Mouse (Mus musculus): Measurements from ENCODE around the gene Zfpl1. TPM values are rescaled to one million over a fixed set of nuclear protein-coding genes. Genes with fewer than 3 reads are reported as not detected.
"Not testable (repeated sequence)": the region's sequence is repeated elsewhere in the genome, so short reads cannot be mapped to it uniquely, and the experiment has no call there.

Gene Zfpl1
- total RNA-seq, 2 experiments from 2014 or later: 24.4 to 26.3 TPM

DNA sequence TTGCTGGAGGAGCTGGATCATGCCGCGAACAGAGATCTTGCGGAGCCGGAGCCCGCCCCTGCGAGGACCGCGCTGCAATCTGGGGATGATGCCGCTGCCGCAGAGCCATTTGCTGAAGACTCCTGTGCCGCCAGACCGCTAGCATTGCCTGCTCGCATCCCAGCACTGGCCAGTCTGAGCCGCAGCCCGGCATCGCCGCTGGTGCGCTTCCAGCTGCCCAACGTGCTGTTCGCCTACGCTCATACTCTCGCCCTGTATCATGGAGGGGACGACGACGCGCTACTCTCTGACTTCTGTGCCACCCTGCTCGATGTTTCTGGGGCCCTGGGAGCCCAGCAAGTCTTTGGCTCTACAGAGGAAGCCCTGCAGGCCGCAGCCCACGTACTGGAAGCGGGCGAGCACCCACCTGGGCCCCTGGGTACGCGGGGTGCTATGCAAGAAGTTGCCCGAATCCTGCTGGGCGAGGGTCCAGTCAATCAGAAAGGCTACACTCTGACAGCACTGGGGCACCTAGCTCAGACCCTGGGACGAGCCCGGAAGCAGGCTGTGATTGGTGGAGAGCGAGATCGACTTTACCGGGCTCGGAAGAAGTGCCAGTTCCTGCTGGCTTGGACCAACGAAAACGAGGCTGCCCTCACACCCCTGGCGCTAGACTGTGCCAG, 23.0 kb downstream of the Zfpl1 start:
- intact Hi-C loops (cut with DNase I): loop anchor here (2.0 kb wide), 1 partner anchor 15 kb away; the partner anchor contains the start of gene Vps51
- DNase-seq: peak; percentile 46 to 56

DNA sequence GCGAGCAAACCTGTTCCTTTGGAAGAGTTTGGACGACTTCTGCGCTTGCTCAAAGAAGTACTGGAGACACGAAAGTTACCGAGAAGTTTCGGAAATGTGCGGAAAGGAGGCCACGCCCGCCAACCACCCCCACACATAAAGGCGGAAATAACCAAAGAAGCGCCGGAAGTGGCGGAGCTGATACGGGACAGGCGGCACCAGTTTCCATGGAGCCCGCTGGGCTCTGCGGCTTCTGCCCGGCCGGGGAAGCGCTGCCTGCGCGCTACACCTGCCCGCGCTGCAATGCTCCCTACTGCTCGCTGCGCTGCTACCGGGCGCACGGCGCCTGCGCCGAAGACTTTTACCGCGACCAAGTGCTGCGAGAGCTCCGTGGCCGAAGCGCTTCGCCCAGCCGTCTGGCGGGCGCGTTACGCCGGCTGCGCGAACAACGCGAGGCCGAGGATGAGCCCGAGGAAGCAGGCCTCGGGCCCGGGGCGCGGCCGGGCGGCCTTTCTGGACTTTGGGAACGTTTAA, 23.7 kb downstream of the Zfpl1 start, which contains the start of gene Znhit2:
TSS of gene Znhit2 (plus strand) at position 172 of the 513 bp plus-strand sequence.
- intact Hi-C loops (cut with DNase I): loop anchor here (2.0 kb wide), 1 partner anchor 16 kb away; the partner anchor contains the start of gene Vps51

GRCm38 (mm10) chr19:6058966-6059365, 25.8 kb downstream of the Zfpl1 start:
- intact Hi-C loops (cut with DNase I): no loop called here
- no peak for DNase-seq

More for the DNA sequence above, 23.7 kb downstream of the Zfpl1 start, which contains the start of gene Znhit2:
- DNase-seq: peak; percentile 96 to 97

DNA sequence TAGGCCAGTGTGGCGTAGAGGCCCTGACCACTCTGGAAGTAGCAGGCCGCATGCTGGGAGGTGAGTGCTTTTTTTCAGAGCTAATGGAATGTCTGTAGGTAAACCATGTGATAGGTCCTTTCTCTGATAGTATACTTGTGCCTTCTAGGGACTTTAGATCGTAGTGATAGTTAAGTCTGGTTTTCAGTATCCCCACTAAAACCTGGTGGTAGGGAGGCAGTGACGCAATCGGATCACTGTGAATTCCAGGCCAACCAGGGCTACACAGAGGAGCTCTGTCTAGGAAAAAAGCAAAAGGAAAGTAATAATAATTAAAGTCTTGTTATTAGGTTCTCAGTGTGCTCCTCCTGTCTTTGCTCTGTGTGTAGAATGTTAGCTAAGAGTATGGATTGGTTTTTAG, 26.2 kb downstream of the Zfpl1 start:
- DNase-seq: no peak
- intact Hi-C loops (cut with DNase I): no loop called here

DNA sequence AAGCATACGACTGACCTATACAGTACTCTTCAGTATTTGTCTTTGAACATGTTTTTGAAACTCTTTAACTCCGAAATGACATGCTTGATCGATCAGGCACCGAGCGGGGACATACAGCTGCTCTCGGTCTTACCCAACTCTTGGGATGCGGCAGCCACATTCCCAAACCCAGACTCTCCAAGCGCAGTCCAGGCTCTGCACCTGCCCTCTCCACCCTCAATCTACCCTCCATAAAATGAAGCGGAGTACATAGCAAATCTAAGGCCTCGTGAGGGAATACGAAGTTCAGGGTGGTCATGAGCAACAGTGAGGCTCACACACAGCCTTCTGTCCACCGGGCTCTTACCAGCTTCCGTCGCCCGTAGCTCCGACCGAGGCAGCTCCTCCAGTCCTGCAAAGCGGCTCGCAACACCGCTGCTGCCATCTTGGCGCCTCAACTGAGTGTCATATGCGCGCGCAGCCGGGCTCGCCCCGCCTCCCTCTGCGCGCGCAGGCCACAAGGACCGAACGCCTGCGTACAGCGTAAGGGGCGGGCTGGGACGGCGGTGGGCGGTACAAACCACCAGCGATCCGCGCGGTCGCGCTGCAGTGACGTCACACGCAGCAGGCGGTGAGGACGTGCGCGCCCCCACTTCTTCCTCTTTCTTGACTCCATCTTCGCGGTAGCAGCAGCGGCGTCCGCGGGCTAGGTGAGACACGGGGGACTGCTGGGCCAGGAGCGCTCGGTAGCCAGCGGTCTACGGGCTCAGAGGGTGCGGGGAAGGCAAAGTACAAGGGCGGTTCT, 27.3 kb downstream of the Zfpl1 start, which contains the start of the genes Mrpl49 and Fau:
TSS of gene Mrpl49 (minus strand) at position 473 of the 784 bp plus-strand sequence.
TSS of gene Fau (plus strand) at position 532 of the 784 bp plus-strand sequence.
- peak; percentile 99 for DNase-seq
- intact Hi-C loops (cut with DNase I): no loop called here

DNA sequence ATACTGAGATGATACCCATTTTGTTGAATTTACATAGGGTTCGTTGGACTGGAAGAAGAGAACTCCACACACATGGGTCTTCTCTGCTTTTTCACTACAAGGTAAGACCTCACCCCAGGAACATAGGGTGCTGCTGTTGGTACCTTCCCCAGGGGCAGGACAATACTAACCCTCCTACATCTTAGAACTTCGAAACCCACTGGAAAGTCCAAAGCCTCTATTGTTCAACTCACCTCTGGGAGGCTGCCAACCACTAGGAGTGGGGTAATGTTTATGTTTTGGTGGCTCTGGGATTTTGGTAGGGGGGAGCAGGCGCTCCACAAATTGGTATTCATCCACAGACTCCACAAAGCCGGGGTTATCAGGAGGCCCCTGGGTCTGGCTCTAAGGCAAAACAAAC, 28.1 kb downstream of the Zfpl1 start:
- intact Hi-C loops (cut with DNase I): no loop called here
- no peak for DNase-seq

DNA sequence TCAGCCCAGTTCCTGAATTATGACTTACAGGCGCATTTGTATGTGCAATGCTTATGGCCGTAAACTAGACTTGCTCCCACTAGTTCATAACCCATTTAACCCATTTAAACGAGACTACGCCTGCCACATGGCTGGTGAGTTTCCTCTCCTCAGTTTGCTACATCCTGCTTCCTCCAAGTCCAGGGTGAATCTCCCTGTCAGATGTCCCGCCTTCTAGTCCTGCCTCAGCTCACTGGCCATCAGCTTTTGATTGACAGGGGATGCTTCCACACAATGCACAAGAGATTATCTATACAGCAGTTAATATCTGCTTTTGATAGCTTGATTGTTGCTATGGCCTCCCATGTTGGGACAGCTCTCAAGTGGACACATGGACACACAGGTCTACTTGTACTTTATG, 30.5 kb downstream of the Zfpl1 start:
- intact Hi-C loops (cut with DNase I): no loop called here
- DNase-seq: no peak

GRCm38 (mm10) chr19:6052516-6052915, 32.2 kb downstream of the Zfpl1 start:
- no peak for DNase-seq
- intact Hi-C loops (cut with DNase I): no loop called here

GRCm38 (mm10) chr19:6048681-6049410, 35.9 kb downstream of the Zfpl1 start:
- no peak for DNase-seq
- intact Hi-C loops (cut with DNase I): loop anchor here (5.0 kb wide), 1 partner anchor 78 kb away; the partner anchor contains the start of gene Snx15

GRCm38 (mm10) chr19:6047899-6048166, 36.9 kb downstream of the Zfpl1 start:
- no peak for DNase-seq
- intact Hi-C loops (cut with DNase I): loop anchor here (5.0 kb wide), 1 partner anchor 79 kb away; the partner anchor contains the start of gene Snx15

DNA sequence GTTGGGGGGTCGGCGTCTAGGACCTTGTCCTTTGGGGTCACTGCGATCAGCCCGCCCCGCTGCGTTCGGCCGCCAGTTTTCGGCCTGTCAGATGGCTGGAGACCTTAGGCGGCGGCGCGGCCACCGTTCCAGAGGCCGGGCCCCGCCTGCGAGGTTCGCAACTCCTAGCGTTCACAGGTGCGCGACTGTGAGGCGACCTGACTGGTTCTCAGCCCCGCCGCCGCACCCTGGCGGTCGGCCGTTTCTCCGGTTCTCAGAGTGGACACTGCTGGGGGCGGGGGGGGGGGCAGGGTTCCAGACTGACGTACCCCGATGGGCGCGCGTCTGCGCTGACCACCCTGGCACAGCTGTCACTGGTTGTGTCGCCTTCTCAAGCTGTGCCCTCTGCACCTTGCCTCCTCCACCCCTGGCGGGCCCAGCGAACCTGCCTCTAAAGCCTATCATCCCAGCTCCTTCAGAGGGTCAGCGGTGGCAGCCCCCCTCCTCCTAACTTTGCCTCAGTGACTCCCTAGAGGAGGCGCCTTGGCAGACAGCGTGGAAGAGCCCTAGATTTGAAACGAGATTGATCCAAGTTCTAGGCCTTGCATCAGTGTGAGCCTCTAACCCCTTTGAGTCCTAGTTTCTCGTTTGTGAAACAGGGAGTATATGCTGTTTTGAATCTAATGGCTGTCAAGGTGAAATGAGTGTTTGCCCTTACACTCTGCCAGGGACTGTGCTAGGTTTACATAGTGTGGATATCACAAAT, 37.4 kb downstream of the Zfpl1 start:
- DNase-seq: no peak
- intact Hi-C loops (cut with DNase I): loop anchor here (5.0 kb wide), 1 partner anchor 80 kb away; the partner anchor contains the start of gene Snx15

GRCm38 (mm10) chr19:6046294-6047153, 38.2 kb downstream of the Zfpl1 start, which contains the start of gene Syvn1:
Syvn1 (plus strand) TSS chr19:6046576.
- peak; percentile 94 to 95 for DNase-seq
- intact Hi-C loops (cut with DNase I): loop anchor here (5.0 kb wide), 1 partner anchor 81 kb away; the partner anchor contains the start of gene Snx15

DNA sequence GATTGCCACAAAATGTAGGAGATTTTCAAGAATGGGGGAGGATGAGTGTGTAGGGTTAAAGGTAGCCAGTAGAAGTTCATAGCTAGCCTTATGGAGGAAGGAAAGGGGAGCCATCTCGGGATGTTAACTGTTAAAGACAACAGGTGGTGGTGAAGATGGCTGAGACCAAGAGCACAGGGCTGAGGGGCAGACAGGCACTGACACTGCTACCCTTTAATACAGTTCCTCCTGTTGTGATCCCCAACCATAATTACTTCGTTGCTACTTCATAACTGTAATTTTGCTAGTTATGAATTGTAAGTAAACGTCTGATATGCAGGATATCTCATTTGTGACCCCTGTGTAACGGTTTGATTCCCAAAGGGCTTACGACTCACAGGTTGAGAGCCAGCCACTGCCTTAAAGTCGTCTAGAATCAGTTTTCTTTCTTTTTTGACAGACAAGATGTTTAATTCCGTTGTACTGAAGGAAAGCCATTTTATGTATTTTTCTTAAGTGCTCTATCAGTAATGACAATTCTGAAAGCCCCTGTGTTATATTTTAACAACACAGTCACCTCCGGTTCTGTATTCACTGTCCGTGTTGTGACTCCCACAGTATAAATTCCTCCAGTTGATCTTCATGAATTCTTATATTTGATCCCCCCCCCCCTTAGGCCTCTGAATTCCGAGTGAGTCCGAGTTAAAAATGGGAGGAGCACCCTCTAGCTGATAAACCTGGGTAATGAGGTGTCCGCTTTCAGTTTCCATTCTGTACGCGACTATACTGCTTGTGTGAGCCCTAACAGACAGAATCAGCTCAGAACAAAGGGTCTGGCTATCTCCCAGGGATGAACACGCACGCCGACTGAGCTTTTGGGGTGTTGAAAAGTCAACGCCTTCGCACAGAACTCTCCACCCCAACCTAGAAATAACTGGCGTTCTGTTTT, 39.1 kb downstream of the Zfpl1 start:
- intact Hi-C loops (cut with DNase I): loop anchor here (5.0 kb wide), 1 partner anchor 82 kb away; the partner anchor contains the start of gene Snx15
- no peak for DNase-seq

GRCm38 (mm10) chr19:6044102-6044501, 40.7 kb downstream of the Zfpl1 start:
- intact Hi-C loops (cut with DNase I): loop anchor here (1.0 kb wide), 1 partner anchor 79 kb away; no protein-coding TSS in a partner anchor
- DNase-seq: not testable (repeated sequence)

DNA sequence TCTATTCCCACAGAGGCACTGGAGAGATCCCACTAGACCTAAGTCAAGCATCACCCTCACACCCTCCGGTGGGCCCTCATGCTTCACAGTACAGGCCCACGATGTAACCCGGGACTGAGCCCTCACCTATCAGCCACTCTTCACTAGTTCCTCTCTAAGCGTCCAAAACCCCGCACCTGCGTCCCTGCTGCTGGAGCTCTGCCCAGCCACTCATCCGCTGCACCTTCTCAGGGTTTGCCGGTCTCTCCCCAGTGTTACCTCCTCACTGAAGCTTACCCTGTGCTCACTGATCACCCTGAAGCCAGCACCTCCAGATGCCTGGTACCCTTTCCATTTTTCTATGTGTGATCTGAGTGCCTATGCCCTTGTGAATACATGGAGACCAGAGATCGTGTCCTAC, 42.5 kb downstream of the Zfpl1 start:
- DNase-seq: no peak
- intact Hi-C loops (cut with DNase I): no loop called here

GRCm38 (mm10) chr19:6040002-6040401, 44.8 kb downstream of the Zfpl1 start:
- DNase-seq: no peak
- intact Hi-C loops (cut with DNase I): no loop called here

DNA sequence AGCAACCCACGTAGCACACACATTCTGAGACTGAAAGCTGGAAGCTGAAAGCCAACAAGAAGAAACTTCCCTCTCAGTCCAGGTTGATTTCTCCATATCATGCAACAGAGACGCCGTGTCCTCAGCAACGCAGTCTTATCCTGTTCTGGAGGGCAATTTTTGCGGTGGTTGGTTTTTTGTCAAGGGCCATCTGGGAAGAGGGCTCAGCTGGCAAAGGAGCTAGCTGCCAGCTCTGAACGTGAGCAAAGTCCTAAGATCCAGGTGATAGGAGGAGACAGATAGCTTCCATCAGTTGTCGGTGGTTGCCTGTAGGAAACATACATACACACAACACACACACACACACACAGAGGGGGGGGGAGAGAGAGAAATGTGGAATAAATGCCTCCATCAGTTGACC, 46.4 kb downstream of the Zfpl1 start:
- intact Hi-C loops (cut with DNase I): no loop called here
- DNase-seq: no peak

- no peak for DNase-seq
- intact Hi-C loops (cut with DNase I): no loop called here
Observed at GRCm38 (mm10) chr19:6037695-6038094, 47.1 kb downstream of the Zfpl1 start.

Measured in heart, postnatal 10 days (tissue).